ENCODE assay signal across 28 mouse cellular contexts in the genomic region with DNA sequence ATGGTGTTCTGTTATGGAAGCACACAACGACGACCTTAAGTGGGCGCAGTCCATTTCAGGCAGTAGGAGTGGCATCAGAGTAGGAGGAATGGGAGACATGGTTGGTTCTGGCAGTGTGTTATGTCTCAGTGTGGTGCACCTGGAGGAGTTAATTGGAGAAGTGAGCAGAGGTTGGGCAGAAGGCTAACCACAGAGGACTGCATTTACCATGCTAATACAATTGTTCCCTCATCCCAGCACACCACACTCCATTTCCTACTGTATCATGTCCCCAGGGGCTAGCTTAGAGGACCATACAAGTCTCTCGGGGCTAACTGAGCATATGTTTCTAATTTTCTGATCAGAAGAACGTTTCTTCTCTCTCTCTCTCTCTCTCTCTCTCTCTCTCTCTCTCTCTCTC. TPM values are rescaled to one million over a fixed set of nuclear protein-coding genes. Genes with fewer than 3 reads are reported as not detected.
"Had no signal": no experiment of that assay in that cellular context is flagged by ENCODE, and none has a peak within 500 bp of the region (broad histone marks: within the 10 kb centered on the region; RNA-seq: fewer than 3 reads in every experiment).

No protein-coding gene starts in this region.

- H3K9ac ChIP-seq: embryonic facial prominence, embryonic 12.5 days; embryonic facial prominence, embryonic 13.5 days; embryonic facial prominence, embryonic 15.5 days; forebrain, embryonic 12.5 days; forebrain, embryonic 13.5 days; forebrain, embryonic 15.5 days; forebrain, postnatal 0 days had no signal

- H3K4me1 ChIP-seq: embryonic facial prominence, embryonic 12.5 days; forebrain, embryonic 13.5 days had no signal

- H3K4me3 ChIP-seq: embryonic facial prominence, embryonic 12.5 days; embryonic facial prominence, embryonic 13.5 days; embryonic facial prominence, embryonic 15.5 days; erythroblast, embryonic 14.5 days; forebrain, embryonic 10.5 days; forebrain, embryonic 12.5 days; forebrain, embryonic 13.5 days; forebrain, embryonic 15.5 days; gastrocnemius, adult 2 months; heart, adult 2 months; heart, embryonic 10.5 days had no signal

- H3K9me3 ChIP-seq: embryonic facial prominence, embryonic 12.5 days; embryonic facial prominence, embryonic 13.5 days; embryonic facial prominence, embryonic 15.5 days; forebrain, embryonic 10.5 days; forebrain, embryonic 12.5 days; forebrain, embryonic 13.5 days; forebrain, embryonic 15.5 days; heart, embryonic 10.5 days had no signal

- H3K36me3 ChIP-seq: embryonic facial prominence, embryonic 12.5 days; embryonic facial prominence, embryonic 13.5 days; embryonic facial prominence, embryonic 15.5 days; forebrain, embryonic 10.5 days; forebrain, embryonic 12.5 days; forebrain, embryonic 15.5 days; heart, embryonic 10.5 days had no signal

- H3K27ac ChIP-seq: embryonic facial prominence, embryonic 12.5 days; embryonic facial prominence, embryonic 13.5 days; embryonic facial prominence, embryonic 15.5 days; forebrain, embryonic 10.5 days; forebrain, embryonic 12.5 days; forebrain, embryonic 13.5 days; forebrain, embryonic 15.5 days; gastrocnemius, adult 2 months; heart, adult 2 months; heart, embryonic 10.5 days had no signal

- H3K4me2 ChIP-seq: embryonic facial prominence, embryonic 12.5 days; embryonic facial prominence, embryonic 13.5 days; embryonic facial prominence, embryonic 15.5 days; forebrain, embryonic 12.5 days; forebrain, embryonic 13.5 days; forebrain, embryonic 15.5 days; heart, embryonic 11.5 days had no signal

- H3K27me3 ChIP-seq: embryonic facial prominence, embryonic 12.5 days; embryonic facial prominence, embryonic 13.5 days; embryonic facial prominence, embryonic 15.5 days; forebrain, embryonic 12.5 days; forebrain, embryonic 13.5 days; forebrain, embryonic 15.5 days had no signal

- ATAC-seq: forebrain, embryonic 13.5 days; forebrain, embryonic 14.5 days; forebrain, embryonic 15.5 days; forebrain, embryonic 16.5 days; forebrain, postnatal 0 days had no signal

- DNase-seq: cerebellum, adult 8-10 months; cerebellum, adult 9-10 months; cerebellum, adult 9-11 months; embryo, embryonic 11 days; forebrain, postnatal 0 days; gastrocnemius, postnatal 25 days; gastrocnemius, postnatal 36 days; heart, adult 2 months had no signal

RNA-seq across cellular contexts. Expression of gene Syt16, which starts 18.0 kb away (rescaled TPM):
- total RNA-seq: common myeloid progenitor, adult 5-6 weeks; gastrocnemius, adult 18-20 months; gastrocnemius, adult 2 months; gastrocnemius, adult 8-10 months; gastrocnemius, postnatal 14 days; gastrocnemius, postnatal 25 days; gastrocnemius, postnatal 36 days; gastrocnemius, postnatal 4 days; granulocyte monocyte progenitor cell, adult 5-6 weeks; heart, adult 2 months; heart, adult 8-10 months had no signal
- polyA plus RNA-seq: erythroblast, embryonic 14.5 days had no signal
